Mouse (Mus musculus) small intestine, adult 2 months (tissue): ENCODE results near the gene Ankrd53. TPM values are rescaled to one million over a fixed set of nuclear protein-coding genes. Genes with fewer than 3 reads are reported as not detected.

Experiments
- H3K27ac ChIP-seq: fragments of 200-500 bp; 2 replicates; pipeline ENCODE4 v1.5.1; 2012; ENCODE audit warnings: low read depth, low read length, control low read depth, inconsistent platforms; ENCODE audit not compliant: insufficient read depth
- H3K27me3 ChIP-seq: fragments of 200-500 bp; 2 replicates; pipeline ENCODE4 v1.6.1; 2012; ENCODE audit warnings: mild to moderate bottlenecking, moderate library complexity, low read length, inconsistent platforms; ENCODE audit not compliant: control insufficient read depth, insufficient read depth
- H3K36me3 ChIP-seq: fragments of 200-500 bp; 2 replicates; pipeline ENCODE4 v1.6.1; 2012; ENCODE audit warnings: mild to moderate bottlenecking, low read length, control low read depth, inconsistent platforms; ENCODE audit not compliant: control insufficient read depth, insufficient read depth
- H3K4me1 ChIP-seq: fragments of 200-500 bp; 2 replicates; pipeline ENCODE4 v1.6.1; 2012; ENCODE audit warnings: low read length, inconsistent platforms, mixed read lengths; ENCODE audit not compliant: control insufficient read depth, insufficient read depth, insufficient read length
- H3K4me3 ChIP-seq: fragments of 200-500 bp; 2 replicates; pipeline ENCODE4 v1.5.1; 2012; ENCODE audit warnings: low read depth, mild to moderate bottlenecking, control low read depth, inconsistent platforms, low read length, moderate library complexity
- CTCF ChIP-seq: fragments of 200-500 bp; IDR thresholded peaks from 2 replicates; pipeline ENCODE4 v1.5.1; 2012; ENCODE audit warnings: low read depth, mild to moderate bottlenecking, control low read depth, inconsistent platforms, low read length, moderate library complexity, mixed read lengths; ENCODE audit not compliant: insufficient replicate concordance, insufficient read length; ENCODE audit errors: extremely low read depth
- POLR2A ChIP-seq: fragments of 200-500 bp; IDR thresholded peaks from 2 replicates; pipeline ENCODE4 v1.6.1; 2012; ENCODE audit warnings: low read depth, mild to moderate bottlenecking, control low read depth, inconsistent platforms, low read length, moderate library complexity
- WGBS: fragments of 180-500 bp; shearing (Covaris S2); methylation state at CpG from one replicate; pipeline ENCODE4 v1.1.7; 2018; 5-methylcytosine and 5-hydroxymethylcytosine counted together
- polyA plus RNA-seq: library from polyadenylated mRNA; depleted of rRNA; stranded (reverse); fragments of >200 nt; gene quantifications from 2 replicates; pipeline ENCODE4 v1.2.3, GENCODE M21; 2012; rRNA removed

Gene Ankrd53
- polyA plus RNA-seq = not detected in 2 replicates

GRCm38 (mm10) chr6:83762344-83762743 lies at the start of gene Ankrd53:
Gene Ankrd53 (plus strand): TSS chr6:83762644.
- H3K27me3 ChIP-seq = peaks cover 10% of the 10 kb centered on the region; the same call in 1 of the 2 replicates
- no peak within 1 kb of the TSS for H3K27ac ChIP-seq
- peak within 1 kb of the TSS; percentile 40 for H3K4me3 ChIP-seq
- peaks cover 9% of the 10 kb centered on the region for H3K4me1 ChIP-seq
- no peak for TF ChIP-seq POLR2A
- no peak for TF ChIP-seq CTCF
- WGBS = 29% methylated on average over 6 of the region's 6 CpGs
- no peaks in the 10 kb centered on the region for H3K36me3 ChIP-seq

GRCm38 (mm10) chr6:83713271-83714136 lies 48.9 kb upstream of the Ankrd53 start:
- 8% methylated on average over 12 of the region's 12 CpGs for WGBS
- Histone ChIP-seq H3K27me3 (peaks cover 91% of the 10 kb centered on the region), H3K4me1 (peaks cover 15% of the 10 kb centered on the region; the same call in 1 of the 2 replicates), H3K4me3 (no peak overlapping the region), H3K36me3 (no peaks in the 10 kb centered on the region), H3K27ac (no peak overlapping the region)
- TF ChIP-seq POLR2A (no peak), CTCF (no peak)

GRCm38 (mm10) chr6:83714221-83715123 lies 48.0 kb upstream of the Ankrd53 start:
- WGBS = 5% methylated on average over 34 of the region's 34 CpGs
- H3K4me1 ChIP-seq = peaks cover 15% of the 10 kb centered on the region; the same call in 1 of the 2 replicates
- H3K27ac ChIP-seq = no peak overlapping the region
- H3K4me3 ChIP-seq = no peak overlapping the region
- no peaks in the 10 kb centered on the region for H3K36me3 ChIP-seq
- H3K27me3 ChIP-seq = peaks cover 88% of the 10 kb centered on the region
- TF ChIP-seq CTCF (no peak), POLR2A (no peak)

- Histone ChIP-seq H3K27ac (no peak overlapping the region), H3K27me3 (peaks cover 82% of the 10 kb centered on the region), H3K36me3 (no peaks in the 10 kb centered on the region), H3K4me3 (no peak overlapping the region), H3K4me1 (peaks cover 13% of the 10 kb centered on the region; the same call in 1 of the 2 replicates)
- TF ChIP-seq CTCF (no peak), POLR2A (no peak)
- 8% methylated on average over 30 of the region's 30 CpGs for WGBS
Measured at GRCm38 (mm10) chr6:83715461-83716196, 46.8 kb upstream of the Ankrd53 start.

- Histone ChIP-seq H3K4me3 (no peak overlapping the region), H3K27me3 (peaks cover 75% of the 10 kb centered on the region), H3K4me1 (peaks cover 1% of the 10 kb centered on the region; the same call in 1 of the 2 replicates), H3K36me3 (no peaks in the 10 kb centered on the region), H3K27ac (no peak overlapping the region)
- TF ChIP-seq POLR2A = no peak
- no peak for TF ChIP-seq CTCF
- WGBS = 5% methylated on average over 8 of the region's 8 CpGs
Measured at GRCm38 (mm10) chr6:83717026-83717425, 45.4 kb upstream of the Ankrd53 start.

- Histone ChIP-seq H3K4me1 (no peaks in the 10 kb centered on the region), H3K36me3 (no peaks in the 10 kb centered on the region), H3K27me3 (peaks cover 37% of the 10 kb centered on the region), H3K27ac (no peak overlapping the region), H3K4me3 (no peak overlapping the region)
- TF ChIP-seq POLR2A (no peak), CTCF (no peak)
- WGBS = 19% methylated on average over 6 of the region's 6 CpGs
Measured at GRCm38 (mm10) chr6:83722526-83722925, 39.9 kb upstream of the Ankrd53 start.
